Mouse (Mus musculus) limb, embryonic 14.5 days (tissue): ENCODE results near the gene Gm42742. TPM values are rescaled to one million over a fixed set of nuclear protein-coding genes. Genes with fewer than 3 reads are reported as not detected.

ENCODE experiments used
- ATAC-seq: fragments of 200-750 bp; cut with Nextera tagmentation; 2 replicates; pipeline ENCODE4 v1.8.0; 2017; ENCODE audit warnings: low read depth, moderate number of reproducible peaks, moderate TSS enrichment; ENCODE audit not compliant: low FRiP score
- DNase-seq: peaks from one replicate; pipeline ENCODE4 v3.0.0-alpha.2; 2015; ENCODE audit warnings: low spot score
- H3K27ac ChIP-seq: fragments of 300-500 bp; sonication (generic); replicated peaks from 2 replicates; pipeline ENCODE4 v1.5.1; 2014; ENCODE audit warnings: low read depth, mild to moderate bottlenecking, low read length, moderate library complexity, mixed read lengths
- H3K27me3 ChIP-seq: fragments of 300-500 bp; sonication (generic); 2 replicates; pipeline ENCODE4 v1.6.1; 2014; ENCODE audit warnings: low read length, mixed read lengths; ENCODE audit not compliant: control insufficient read depth, insufficient read depth
- H3K36me3 ChIP-seq: fragments of 300-500 bp; sonication (generic); 2 replicates; pipeline ENCODE4 v1.6.1; 2014; ENCODE audit warnings: mild to moderate bottlenecking, low read length, moderate library complexity, mixed read lengths; ENCODE audit not compliant: control insufficient read depth, insufficient read depth
- H3K4me1 ChIP-seq: fragments of 300-500 bp; sonication (generic); 2 replicates; pipeline ENCODE4 v1.6.1; 2014; ENCODE audit warnings: antibody characterized with exemption, low read length, mixed read lengths; ENCODE audit not compliant: control insufficient read depth, insufficient read depth
- H3K4me2 ChIP-seq: fragments of 300-500 bp; sonication (generic); replicated peaks from 2 replicates; pipeline ENCODE4 v1.6.1; 2014; ENCODE audit warnings: low read depth, mild to moderate bottlenecking, low read length, moderate library complexity; ENCODE audit not compliant: severe bottlenecking
- H3K4me3 ChIP-seq: fragments of 300-500 bp; sonication (generic); replicated peaks from 2 replicates; pipeline ENCODE4 v1.5.1; 2014; ENCODE audit warnings: low read length
- H3K9ac ChIP-seq: fragments of 300-500 bp; sonication (generic); 2 replicates; pipeline ENCODE4 v1.6.1; 2014; ENCODE audit warnings: mild to moderate bottlenecking, low read depth, low read length, moderate library complexity; ENCODE audit not compliant: severe bottlenecking
- H3K9me3 ChIP-seq: fragments of 300-500 bp; sonication (generic); 2 replicates; pipeline ENCODE4 v1.6.1; 2016; ENCODE audit warnings: low read length; ENCODE audit not compliant: control insufficient read depth
- POLR2A ChIP-seq: fragments of 200-500 bp; IDR thresholded peaks from 2 replicates; pipeline ENCODE4 v1.8.0; 2012; ENCODE audit warnings: inconsistent platforms, mild to moderate bottlenecking, moderate library complexity, borderline replicate concordance; ENCODE audit not compliant: insufficient read depth, insufficient read length; ENCODE audit errors: extremely low read depth
- WGBS: fragments of 180-500 bp; shearing (Covaris S2); extraction: QIAGEN DNeasy Blood & Tissue Kit; methylation state at CpG from one replicate; pipeline ENCODE4 v1.1.7; 2014; 5-methylcytosine and 5-hydroxymethylcytosine counted together
- polyA plus RNA-seq, 2 experiments: library from polyadenylated mRNA; depleted of rRNA in 1 of 2; stranded (reverse) in 1 of 2; unstranded in 1 of 2; fragments of >200 nt; fragmentation: Nextera tagmentation in 1 of 2; extraction: Ambion mirVana in 1 of 2; gene quantifications; 2 replicates each; pipeline versions ENCODE4 v1.2.1 to v1.2.3; 2012 to 2014

Gm42742 gene
- polyA plus RNA-seq, 2 experiments, result 37.7 to 143 TPM

DNA sequence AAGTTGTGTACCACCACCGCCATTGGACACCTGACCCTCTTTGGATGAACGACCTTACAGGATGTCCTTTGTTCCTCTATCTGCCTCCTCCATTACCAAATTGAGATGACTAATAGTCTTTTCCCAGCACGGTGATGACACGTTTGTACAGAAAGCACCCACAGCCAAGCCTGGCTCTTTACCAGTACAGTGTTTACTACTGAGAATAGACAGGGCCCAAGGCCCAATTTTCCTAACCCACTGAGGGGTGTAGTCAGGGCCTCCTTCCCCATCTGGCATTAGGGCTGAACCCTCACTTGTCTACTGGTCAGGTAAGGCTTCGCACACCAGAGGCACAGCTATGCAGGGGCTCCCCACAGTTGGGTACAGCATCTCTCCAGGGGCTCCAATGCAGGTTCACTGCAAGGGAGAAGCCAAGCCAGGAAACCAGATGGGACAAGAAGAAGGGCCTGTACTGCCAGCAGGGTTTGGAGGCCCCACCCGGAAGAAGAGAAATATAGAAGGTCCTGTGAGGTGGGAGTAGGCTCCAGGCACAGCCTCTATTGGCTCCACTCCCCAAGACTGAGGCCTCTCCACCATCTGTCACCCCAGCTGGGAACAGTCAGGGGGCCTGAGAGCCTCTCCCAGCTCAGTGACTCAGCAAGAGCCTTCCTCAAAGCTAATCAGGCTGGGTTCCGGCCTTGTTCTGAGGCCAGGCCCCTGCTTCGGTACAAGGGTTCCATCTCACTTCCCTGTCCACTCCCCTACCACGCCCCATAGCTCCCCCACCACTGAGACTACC is 12.5 kb downstream of the Gm42742 start:
- Histone ChIP-seq H3K27me3 (no peaks in the 10 kb centered on the region), H3K27ac (no peak overlapping the region), H3K9ac (no peak overlapping the region), H3K9me3 (no peaks in the 10 kb centered on the region), H3K4me2 (no peak overlapping the region), H3K36me3 (peaks cover 10% of the 10 kb centered on the region), H3K4me3 (no peak overlapping the region), H3K4me1 (no peaks in the 10 kb centered on the region; the same call in 1 of the 2 replicates)
- no peak for TF ChIP-seq POLR2A
- WGBS, result 67% methylated on average over 9 of the region's 9 CpGs
- ATAC-seq (no peak), DNase-seq (peak; percentile 48)

DNA sequence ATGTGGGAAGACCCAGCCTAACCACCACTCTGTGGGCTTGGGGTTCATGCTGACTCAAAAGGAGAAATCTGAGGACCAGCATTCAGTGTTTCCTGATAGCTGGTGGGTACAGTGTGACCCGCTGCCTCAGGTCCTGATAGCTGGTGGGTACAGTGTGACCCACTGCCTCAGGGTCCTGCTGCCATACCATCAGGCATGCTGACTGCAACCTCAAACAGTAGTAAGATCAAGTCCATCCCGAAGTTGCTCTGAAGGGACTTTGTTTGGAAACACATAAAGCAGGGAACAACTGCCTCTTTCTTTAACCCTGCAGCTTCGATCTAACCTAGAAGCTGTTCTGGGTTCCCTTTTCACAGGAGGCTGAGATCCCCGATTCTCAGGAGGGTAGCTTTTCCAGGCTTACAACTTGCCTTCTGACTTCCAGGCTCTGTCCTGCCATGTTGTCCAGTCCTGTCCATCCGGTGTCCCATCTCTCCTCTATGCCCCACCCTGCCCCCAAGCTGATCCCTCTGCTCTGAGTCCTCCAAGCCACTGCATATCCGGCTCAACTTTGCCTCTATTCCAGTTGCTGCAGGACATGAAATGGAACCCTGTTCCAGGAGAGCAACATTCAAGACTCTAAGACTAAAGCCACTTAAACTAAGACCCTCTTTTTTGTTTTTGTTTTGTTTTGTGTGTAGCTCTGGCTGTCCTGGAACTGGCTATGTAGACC is 13.4 kb downstream of the Gm42742 start:
- H3K36me3 ChIP-seq, result peaks cover 1% of the 10 kb centered on the region; the same call in 1 of the 2 replicates
- no peaks in the 10 kb centered on the region for H3K27me3 ChIP-seq
- no peak overlapping the region for H3K4me2 ChIP-seq
- DNase-seq, result no peak
- TF ChIP-seq POLR2A, result no peak
- 90% methylated on average over 6 of the region's 6 CpGs for WGBS
- H3K9ac ChIP-seq, result no peak overlapping the region
- ATAC-seq, result no peak
- H3K4me1 ChIP-seq, result no peaks in the 10 kb centered on the region; the same call in 1 of the 2 replicates
- H3K27ac ChIP-seq, result no peak overlapping the region
- H3K9me3 ChIP-seq, result no peaks in the 10 kb centered on the region
- H3K4me3 ChIP-seq, result no peak overlapping the region

DNA sequence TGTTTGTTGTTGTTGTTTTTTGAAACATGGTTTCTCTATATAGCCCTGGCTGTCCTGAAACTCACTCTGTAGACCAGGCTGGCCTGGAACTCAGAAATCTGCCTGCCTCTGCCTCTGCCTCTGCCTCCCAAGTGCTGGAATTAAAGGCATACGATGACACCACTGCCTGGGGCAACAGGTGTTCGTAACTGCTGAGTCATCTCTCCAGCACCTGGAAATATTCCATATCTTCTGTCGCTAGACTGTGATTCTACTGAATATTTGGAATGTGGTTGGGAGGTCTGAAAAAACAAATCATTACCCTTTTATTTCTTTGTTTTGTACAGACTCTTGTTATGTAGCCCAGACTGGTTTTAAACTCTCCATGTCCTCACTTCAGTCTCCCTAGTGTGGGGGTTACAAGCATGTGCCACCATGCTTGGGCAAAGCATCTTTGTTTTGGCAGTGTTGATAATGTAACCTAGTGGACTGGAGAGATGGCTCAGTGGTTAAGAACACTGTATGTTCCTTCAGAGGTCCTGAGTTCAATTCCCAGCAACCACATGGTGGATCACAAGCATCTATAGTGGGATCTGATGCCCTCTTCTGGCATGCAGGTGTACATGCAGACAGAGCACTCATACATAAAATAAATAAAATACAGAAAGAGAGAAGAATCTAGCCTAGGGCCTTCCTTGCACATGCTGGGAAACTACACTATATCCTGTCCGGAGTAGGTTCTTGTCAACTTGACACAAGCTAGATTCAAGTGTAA is 16.6 kb downstream of the Gm42742 start:
- no peak for ATAC-seq

DNA sequence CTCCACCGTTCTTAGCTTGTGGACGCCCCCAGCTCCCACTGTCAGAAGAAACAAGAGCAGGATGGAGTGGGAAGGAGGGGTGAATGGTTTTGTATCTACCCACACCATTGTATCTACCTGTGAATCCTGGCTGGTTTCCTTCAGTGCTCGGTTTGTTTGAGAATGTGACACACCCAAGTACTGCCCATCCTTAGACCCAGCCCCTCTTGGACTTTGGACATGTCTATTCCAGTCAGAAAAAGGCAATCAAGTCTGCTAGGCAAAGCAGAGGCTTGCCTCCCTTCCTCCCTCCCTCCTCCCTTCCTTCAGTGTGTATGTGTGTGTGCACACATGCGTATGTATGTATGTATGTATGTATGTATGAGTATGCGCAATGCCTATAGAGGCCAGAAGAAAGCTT is 17.3 kb downstream of the Gm42742 start:
- no peak overlapping the region for H3K27ac ChIP-seq
- TF ChIP-seq POLR2A, result no peak
- no peak overlapping the region for H3K9ac ChIP-seq
- H3K4me1 ChIP-seq, result no peaks in the 10 kb centered on the region; the same call in 1 of the 2 replicates
- H3K4me2 ChIP-seq, result no peak overlapping the region
- H3K36me3 ChIP-seq, result no peaks in the 10 kb centered on the region
- no peaks in the 10 kb centered on the region for H3K9me3 ChIP-seq
- ATAC-seq, result no peak
- no peak overlapping the region for H3K4me3 ChIP-seq
- no peak for DNase-seq
- no peaks in the 10 kb centered on the region for H3K27me3 ChIP-seq
- 91% methylated on average over 5 of the region's 5 CpGs for WGBS

More for the DNA sequence above, 16.6 kb downstream of the Gm42742 start:
- TF ChIP-seq POLR2A, result no peak
- Histone ChIP-seq H3K4me1 (no peaks in the 10 kb centered on the region; the same call in 1 of the 2 replicates), H3K36me3 (no peaks in the 10 kb centered on the region), H3K4me3 (no peak overlapping the region), H3K9me3 (no peaks in the 10 kb centered on the region), H3K9ac (no peak overlapping the region), H3K27me3 (no peaks in the 10 kb centered on the region), H3K4me2 (no peak overlapping the region), H3K27ac (no peak overlapping the region)
- DNase-seq, result no peak
- 80% methylated on average over 4 of the region's 4 CpGs for WGBS

DNA sequence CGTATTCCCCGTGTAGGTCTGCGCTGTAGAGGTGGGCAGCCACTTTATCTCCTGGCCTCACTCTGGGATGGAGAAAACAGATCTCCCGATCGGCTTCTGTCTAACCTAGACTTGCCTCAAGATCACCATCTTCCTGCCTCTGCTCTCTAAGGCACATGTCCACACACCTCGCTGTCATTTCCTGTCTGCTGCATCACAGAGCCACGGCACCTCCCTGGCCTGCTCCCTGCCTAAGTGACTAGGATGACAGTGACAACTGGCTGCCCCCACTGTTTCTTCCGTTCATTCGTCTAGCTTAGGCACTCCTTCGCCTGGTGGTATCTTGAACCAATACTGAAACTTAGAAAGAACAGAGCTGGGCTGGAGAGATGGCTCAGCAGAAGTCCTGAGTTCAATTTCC is 21.3 kb downstream of the Gm42742 start:
- Histone ChIP-seq H3K9me3 (no peaks in the 10 kb centered on the region), H3K4me3 (no peak overlapping the region), H3K4me1 (no peaks in the 10 kb centered on the region), H3K36me3 (no peaks in the 10 kb centered on the region), H3K27ac (no peak overlapping the region), H3K4me2 (no peak overlapping the region), H3K27me3 (no peaks in the 10 kb centered on the region), H3K9ac (no peak overlapping the region)
- ATAC-seq (no peak), DNase-seq (no peak)
- TF ChIP-seq POLR2A, result no peak
- WGBS, result 74% methylated on average over 10 of the region's 10 CpGs
